Mouse (Mus musculus): ENCODE results near the gene Npdc1. TPM values are rescaled to one million over a fixed set of nuclear protein-coding genes. Genes with fewer than 3 reads are reported as not detected.
A peak's percentile ranks its signal among the peaks of the same experiment; 100 is the strongest.

The Npdc1 gene
- total and polyA plus RNA-seq, 3 experiments: 0.49 to 5.5 TPM; not detected in 1

DNA sequence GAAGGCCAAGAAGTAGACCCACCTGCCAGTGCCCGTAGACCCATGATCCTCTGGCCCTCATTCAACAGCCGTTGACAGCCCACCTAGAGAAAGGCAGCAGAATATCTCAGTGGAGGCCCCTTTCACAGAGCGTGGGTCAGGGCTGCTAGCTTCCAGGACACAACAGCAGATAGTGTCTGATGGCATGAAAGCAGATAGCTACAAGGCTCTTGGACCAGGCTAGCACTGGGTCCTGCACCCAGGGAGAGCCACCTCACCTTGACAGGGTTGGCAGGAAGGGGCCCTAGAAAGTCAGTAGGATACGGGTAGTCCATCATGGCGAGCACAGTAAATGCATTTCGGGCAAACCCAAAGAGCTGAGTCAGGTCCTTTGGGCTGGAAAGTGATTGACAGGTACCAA is 44.9 kb upstream of the Npdc1 start:
- no peak overlapping the region for H3K9ac ChIP-seq (ENCODE audit: insufficient read depth, low read depth)
- DNase-seq (ENCODE audit: extremely low read depth): no peak
- no peak overlapping the region for H3K4me3 ChIP-seq (replicated peaks in 1 of 3; ENCODE audit: low read depth in 2 of 3, low read length in 2 of 3, poor library complexity in 1 of 3)
- H3K27ac ChIP-seq (ENCODE audit: insufficient read depth, low read depth): no peak overlapping the region
- dilution Hi-C loops (cut with MboI; ENCODE audit: extremely low pct_ligation_motif_present, extremely low pct_unique_long_range_greater_than_20kb, low sequenced_read_pairs) (no loop called here), in situ Hi-C loops (cut with MboI; ENCODE audit: low pct_ligation_motif_present, low pct_unique_long_range_greater_than_20kb, low sequenced_read_pairs) (no loop called here)
- H3K36me3 ChIP-seq (replicated peaks in 1 of 2; ENCODE audit: control insufficient read depth in 1 of 2, insufficient read depth in 1 of 2, low read length in 1 of 2): peaks cover 50 to 63% of the 10 kb centered on the region in 2 experiments
- H3K27me3 ChIP-seq (replicated peaks): no peaks in the 10 kb centered on the region
- TF ChIP-seq MYC (IDR thresholded peaks at IDR 0.05; ENCODE audit: low read depth, low read length): no peak
- TF ChIP-seq MXI1 (IDR thresholded peaks at IDR 0.05; ENCODE audit: low read depth, low read length): no peak
- no peak for TF ChIP-seq TBP (conservative IDR thresholded peaks at IDR 0.05; ENCODE audit: low read depth, low read length)
- no peak for TF ChIP-seq TCF12 (IDR thresholded peaks at IDR 0.05; ENCODE audit: low read depth, low read length)
- no peak for TF ChIP-seq USF1 (IDR thresholded peaks at IDR 0.05; ENCODE audit: low read depth, low read length)
- no peak for TF ChIP-seq NELFE (IDR thresholded peaks at IDR 0.05; ENCODE audit: low read depth, low read length)
- no peak for TF ChIP-seq CTCF (conservative IDR thresholded peaks at IDR 0.05 in 1 of 2, IDR thresholded peaks at IDR 0.05 in 1 of 2; ENCODE audit: low read depth in 2 of 2, low read length in 2 of 2)
- no peak for TF ChIP-seq ZMIZ1 (IDR thresholded peaks at IDR 0.05; ENCODE audit: low read depth, low read length)
- TF ChIP-seq ZC3H11A (IDR thresholded peaks at IDR 0.05; ENCODE audit: low read depth, low read length): no peak
- TF ChIP-seq CHD1 (IDR thresholded peaks at IDR 0.05; ENCODE audit: low read depth, low read length): no peak
- TF ChIP-seq UBTF (IDR thresholded peaks at IDR 0.05; ENCODE audit: low read depth, low read length): no peak
- no peak for TF ChIP-seq ETS1 (conservative IDR thresholded peaks at IDR 0.05; ENCODE audit: low read depth, low read length)
- TF ChIP-seq E2F4 (IDR thresholded peaks at IDR 0.05; ENCODE audit: insufficient replicate concordance, low read depth, low read length): no peak
- TF ChIP-seq NRF1 (IDR thresholded peaks at IDR 0.05; ENCODE audit: low read depth, low read length): no peak
- TF ChIP-seq ZNF384 (IDR thresholded peaks at IDR 0.05; ENCODE audit: low read depth, low read length): no peak
- TF ChIP-seq RCOR1 (conservative IDR thresholded peaks at IDR 0.05; ENCODE audit: low read depth, low read length): no peak
- H3K79me2 ChIP-seq (replicated peaks; ENCODE audit: control insufficient read depth, extremely low read depth, insufficient read depth, poor library complexity, severe bottlenecking): no peaks in the 10 kb centered on the region
- H3K4me1 ChIP-seq (ENCODE audit: control insufficient read depth in 1 of 2, insufficient read depth in 2 of 2): peaks cover 9 to 30% of the 10 kb centered on the region in 2 experiments
- no peaks in the 10 kb centered on the region for H3K9me3 ChIP-seq (replicated peaks; ENCODE audit: low read length)
- no peak overlapping the region for H3K4me2 ChIP-seq (ENCODE audit: insufficient read depth, low read depth, poor library complexity, severe bottlenecking)

DNA sequence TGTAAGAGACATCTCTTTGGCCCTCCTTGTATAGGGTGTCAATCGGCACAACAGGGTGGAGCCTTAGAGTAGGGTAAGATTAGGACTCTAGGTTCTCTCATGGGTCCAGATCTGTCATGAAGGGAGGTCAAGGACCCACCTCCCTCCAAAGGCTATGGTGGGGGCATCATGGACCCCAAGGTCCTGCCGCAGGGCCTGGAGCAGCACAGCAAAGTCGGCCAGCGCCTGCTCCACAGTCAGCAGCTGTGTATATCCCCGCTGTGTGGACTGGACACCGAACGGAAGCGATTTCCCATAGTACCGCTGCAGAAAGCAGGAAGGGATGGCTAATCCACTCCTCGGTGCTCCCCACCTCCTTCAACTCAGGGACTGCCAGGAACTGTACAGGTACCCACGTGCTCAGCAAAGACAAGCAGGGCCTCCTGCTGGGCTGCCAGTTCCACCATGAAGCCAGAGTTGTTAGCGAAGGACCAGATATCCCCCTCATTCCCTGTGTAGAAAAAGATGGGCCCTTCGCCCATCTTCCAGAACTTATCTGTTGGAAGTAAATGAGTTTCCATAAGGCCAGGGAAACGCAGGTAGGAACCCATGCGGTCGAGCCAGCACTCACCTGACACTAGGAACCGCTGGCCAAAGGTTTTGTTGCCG is 43.6 kb upstream of the Npdc1 start:
- Histone ChIP-seq H3K79me2 (replicated peaks; ENCODE audit: control insufficient read depth, extremely low read depth, insufficient read depth, poor library complexity, severe bottlenecking) (no peaks in the 10 kb centered on the region), H3K4me2 (ENCODE audit: insufficient read depth, low read depth, poor library complexity, severe bottlenecking) (peak overlapping the region; percentile 76), H3K9ac (ENCODE audit: insufficient read depth, low read depth) (peak overlapping the region; percentile 45), H3K36me3 (replicated peaks in 1 of 2; ENCODE audit: control insufficient read depth in 1 of 2, insufficient read depth in 1 of 2, low read length in 1 of 2) (peaks cover 37 to 62% of the 10 kb centered on the region in 2 experiments), H3K4me3 (replicated peaks in 1 of 3; ENCODE audit: low read depth in 2 of 3, low read length in 2 of 3, poor library complexity in 1 of 3) (peak overlapping the region; percentile 67 to 91 (median 81)), H3K9me3 (replicated peaks; ENCODE audit: low read length) (no peaks in the 10 kb centered on the region), H3K27ac (ENCODE audit: insufficient read depth, low read depth) (no peak overlapping the region), H3K4me1 (ENCODE audit: control insufficient read depth in 1 of 2, insufficient read depth in 2 of 2) (peaks cover 9 to 30% of the 10 kb centered on the region in 2 experiments), H3K27me3 (replicated peaks) (no peaks in the 10 kb centered on the region)
- DNase-seq (ENCODE audit: extremely low read depth): no peak
- no peak for TF ChIP-seq MAZ (IDR thresholded peaks at IDR 0.05; ENCODE audit: low read depth, low read length)
- 0 out of 2 replicates have a peak, but pooled peaks have one; percentile 14 for TF ChIP-seq MYC (IDR thresholded peaks at IDR 0.05; ENCODE audit: low read depth, low read length)
- dilution Hi-C loops (cut with MboI; ENCODE audit: extremely low pct_ligation_motif_present, extremely low pct_unique_long_range_greater_than_20kb, low sequenced_read_pairs) (no loop called here), in situ Hi-C loops (cut with MboI; ENCODE audit: low pct_ligation_motif_present, low pct_unique_long_range_greater_than_20kb, low sequenced_read_pairs) (no loop called here)
